Mouse (Mus musculus) liver, embryonic 16.5 days (tissue): ENCODE results near the gene Apopt1. TPM values are rescaled to one million over a fixed set of nuclear protein-coding genes. Genes with fewer than 3 reads are reported as not detected.
"Not testable (repeated sequence)": the region's sequence is repeated elsewhere in the genome, so short reads cannot be mapped to it uniquely, and the experiment has no call there.

Experiments
- ATAC-seq: fragments of 200-750 bp; cut with Nextera tagmentation; 2 replicates; pipeline ENCODE4 v1.8.0; 2017; ENCODE audit warnings: low read depth, mild to moderate bottlenecking, moderate number of reproducible peaks, moderate library complexity
- H3K27ac ChIP-seq: fragments of 300-500 bp; sonication (generic); 2 replicates; pipeline ENCODE4 v1.5.1; 2014; ENCODE audit warnings: mild to moderate bottlenecking, low read length
- H3K27me3 ChIP-seq: fragments of 300-500 bp; sonication (generic); 2 replicates; pipeline ENCODE4 v1.6.1; 2014; ENCODE audit warnings: low read depth, low read length, mixed read lengths; ENCODE audit not compliant: control insufficient read depth, insufficient read depth
- H3K36me3 ChIP-seq: fragments of 300-500 bp; sonication (generic); 2 replicates; pipeline ENCODE4 v1.6.1; 2014; ENCODE audit warnings: mild to moderate bottlenecking; ENCODE audit not compliant: control insufficient read depth, insufficient read depth
- H3K4me1 ChIP-seq: fragments of 300-500 bp; sonication (generic); 2 replicates; pipeline ENCODE4 v1.6.1; 2014; ENCODE audit warnings: low read depth, low read length, mixed read lengths; ENCODE audit not compliant: control insufficient read depth
- H3K4me2 ChIP-seq: fragments of 300-500 bp; sonication (generic); 2 replicates; pipeline ENCODE4 v1.6.1; 2014; ENCODE audit warnings: low read depth, low read length, mixed read lengths
- H3K4me3 ChIP-seq: fragments of 300-500 bp; sonication (generic); 2 replicates; pipeline ENCODE4 v1.5.1; 2014; ENCODE audit warnings: low read depth, mild to moderate bottlenecking, low read length
- H3K9ac ChIP-seq: fragments of 300-500 bp; sonication (generic); 2 replicates; pipeline ENCODE4 v1.6.1; 2014; ENCODE audit warnings: low read depth, low read length
- H3K9me3 ChIP-seq: fragments of 300-500 bp; sonication (generic); replicated peaks from 2 replicates; pipeline ENCODE4 v1.6.1; 2016; ENCODE audit warnings: low read length; ENCODE audit not compliant: control insufficient read depth
- WGBS: fragments of 180-500 bp; shearing (Covaris S2); extraction: QIAGEN DNeasy Blood & Tissue Kit; methylation state at CpG from one replicate; pipeline ENCODE4 v1.1.7; 2014; ENCODE audit not compliant: insufficient replicate concordance; 5-methylcytosine and 5-hydroxymethylcytosine counted together
- polyA plus RNA-seq: library from polyadenylated mRNA; unstranded; fragments of >200 nt; fragmentation: Nextera tagmentation; extraction: Ambion mirVana; gene quantifications from 2 replicates; pipeline ENCODE4 v1.2.1, GENCODE M21; 2015

The Apopt1 gene
- polyA plus RNA-seq, 1 experiment from 2014 or later = 17.5 TPM

DNA sequence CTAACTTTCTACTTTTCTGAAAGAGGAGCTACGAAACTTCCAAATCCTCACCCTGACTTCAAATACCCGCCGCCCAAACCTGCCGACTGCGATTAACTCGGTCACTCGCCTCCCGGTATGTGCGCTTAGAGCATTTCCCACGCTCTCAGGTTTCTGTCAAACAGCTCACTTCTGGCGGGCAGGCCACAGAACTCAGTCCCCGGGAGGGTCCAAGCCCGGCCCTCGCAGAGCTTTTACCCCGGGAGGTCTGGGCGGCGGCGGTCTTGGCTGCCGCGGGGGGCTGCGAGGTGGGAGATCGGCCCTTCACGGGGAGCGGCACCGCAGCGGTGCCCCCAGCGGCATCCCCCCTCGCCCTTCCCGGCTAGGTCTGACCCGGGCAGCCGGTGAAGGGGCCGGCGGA, 585 bp upstream of the Apopt1 start:
- WGBS = under 1% methylated on average over 33 of the region's 33 CpGs
- Histone ChIP-seq H3K9ac (peak overlapping the region; percentile 86), H3K27ac (peak overlapping the region; percentile 60), H3K4me3 (peak overlapping the region; percentile 89), H3K9me3 (no peaks in the 10 kb centered on the region), H3K36me3 (peaks cover 23% of the 10 kb centered on the region), H3K27me3 (no peaks in the 10 kb centered on the region), H3K4me1 (peaks cover 11% of the 10 kb centered on the region), H3K4me2 (peak overlapping the region; percentile 85)
- peak; percentile 9; the same call in 1 of the 2 replicates for ATAC-seq

DNA sequence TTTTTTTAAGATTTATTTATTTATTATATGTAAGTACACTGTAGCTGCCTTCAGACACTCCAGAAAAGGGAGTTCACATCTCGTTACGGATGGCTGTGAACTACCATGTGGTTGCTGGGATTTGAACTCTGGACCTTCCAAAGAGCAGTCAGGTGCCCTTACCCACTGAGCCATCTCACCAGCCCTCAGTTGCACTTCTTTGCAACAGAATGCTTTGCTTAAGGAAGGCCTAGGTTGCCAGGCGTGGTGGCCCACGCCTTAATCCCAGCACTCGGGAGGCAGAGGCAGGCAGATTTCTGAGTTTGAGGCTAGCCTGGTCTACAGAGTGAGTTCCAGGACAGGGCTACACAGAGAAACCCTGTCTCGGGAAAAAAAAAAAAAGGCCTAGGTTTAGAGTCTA, 819 bp downstream of the Apopt1 start:
- H3K4me2 ChIP-seq = peak overlapping the region; percentile 85
- WGBS = 56% methylated on average over 6 of the region's 6 CpGs
- not testable (repeated sequence) for H3K27me3 ChIP-seq, H3K9me3 ChIP-seq, H3K9ac ChIP-seq, H3K27ac ChIP-seq, ATAC-seq
- peaks cover 21% of the 10 kb centered on the region for H3K36me3 ChIP-seq
- H3K4me1 ChIP-seq = peaks cover 11% of the 10 kb centered on the region
- peak overlapping the region; percentile 89 for H3K4me3 ChIP-seq

DNA sequence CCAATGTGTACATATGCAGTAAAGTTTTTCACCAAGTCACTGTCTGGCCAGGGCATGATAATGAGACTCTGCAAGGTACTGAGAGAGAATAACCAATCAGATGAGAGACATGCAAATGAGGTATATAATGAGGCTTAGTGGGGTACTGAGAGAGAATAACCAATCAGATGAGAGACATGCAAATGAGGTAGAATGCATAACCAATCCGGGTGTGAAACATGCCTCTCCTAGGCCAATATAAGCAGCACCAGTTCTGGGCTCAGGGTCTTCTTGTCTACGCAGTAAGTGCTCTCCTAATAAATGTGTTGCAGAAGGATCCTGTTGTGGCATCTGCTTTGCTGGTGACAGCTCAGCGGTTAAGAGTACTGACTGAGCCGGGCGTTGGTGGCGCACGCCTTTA, 3.4 kb downstream of the Apopt1 start:
- ATAC-seq = no peak
- 90% methylated on average over 7 of the region's 7 CpGs for WGBS

DNA sequence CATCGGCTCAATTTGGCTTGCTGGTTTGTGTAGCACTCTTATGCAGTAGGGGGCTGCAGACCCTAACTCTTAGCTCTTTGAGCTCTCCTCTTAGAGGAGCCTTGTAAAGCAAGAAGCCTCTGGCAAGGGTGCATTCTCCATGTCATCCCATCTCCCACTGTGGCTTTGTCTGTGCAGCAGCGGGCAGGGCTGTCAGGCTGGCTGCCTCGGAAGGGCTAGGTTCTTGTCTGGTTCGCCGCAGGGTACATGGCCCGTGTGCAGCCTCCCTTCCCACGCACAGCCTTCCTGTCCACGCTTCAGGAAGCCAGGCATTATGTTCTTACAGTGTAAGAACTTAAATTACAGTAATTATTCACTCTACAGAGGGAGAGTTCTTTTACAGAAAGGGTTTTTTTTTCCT, 5.6 kb downstream of the Apopt1 start:
- Histone ChIP-seq H3K36me3 (peaks cover 2% of the 10 kb centered on the region; the same call in 1 of the 2 replicates), H3K9ac (no peak overlapping the region), H3K27me3 (no peaks in the 10 kb centered on the region), H3K4me3 (no peak overlapping the region), H3K4me1 (peaks cover 3% of the 10 kb centered on the region), H3K27ac (no peak overlapping the region), H3K4me2 (no peak overlapping the region), H3K9me3 (no peaks in the 10 kb centered on the region)
- WGBS = 60% methylated on average over 8 of the region's 8 CpGs
- no peak for ATAC-seq

More for the DNA sequence above, 3.4 kb downstream of the Apopt1 start:
- H3K9ac ChIP-seq = no peak overlapping the region
- peaks cover 10% of the 10 kb centered on the region for H3K4me1 ChIP-seq
- no peaks in the 10 kb centered on the region for H3K36me3 ChIP-seq
- H3K27ac ChIP-seq = no peak overlapping the region
- no peak overlapping the region for H3K4me3 ChIP-seq
- H3K4me2 ChIP-seq = no peak overlapping the region
- no peaks in the 10 kb centered on the region for H3K27me3 ChIP-seq
- H3K9me3 ChIP-seq = no peaks in the 10 kb centered on the region

DNA sequence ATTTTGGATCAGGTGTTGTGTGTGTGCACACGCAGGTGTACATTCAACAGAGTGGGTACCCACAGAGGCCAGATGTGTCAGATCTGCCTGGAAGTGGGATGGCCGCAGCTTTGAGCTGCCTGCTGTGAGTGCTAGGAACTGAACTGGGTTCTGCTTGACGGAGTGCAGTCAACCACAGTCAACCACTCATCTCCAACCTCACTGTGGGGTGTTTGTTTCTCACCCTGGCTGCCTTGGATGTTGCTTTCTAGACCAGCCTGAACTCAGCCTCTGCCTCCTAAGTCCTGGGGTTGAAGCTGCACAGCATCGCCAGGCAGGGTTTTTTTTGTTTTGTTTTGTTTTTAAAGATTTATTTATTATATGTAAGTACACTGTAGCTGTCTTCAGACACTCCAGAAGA, 7.2 kb downstream of the Apopt1 start:
- no peaks in the 10 kb centered on the region for H3K27me3 ChIP-seq
- H3K9ac ChIP-seq = no peak overlapping the region
- WGBS = 73% methylated on average over 4 of the region's 4 CpGs
- H3K27ac ChIP-seq = no peak overlapping the region
- H3K4me2 ChIP-seq = no peak overlapping the region
- no peaks in the 10 kb centered on the region; the same call in 1 of the 2 replicates for H3K4me1 ChIP-seq
- H3K9me3 ChIP-seq = no peaks in the 10 kb centered on the region
- H3K4me3 ChIP-seq = no peak overlapping the region
- ATAC-seq = no peak
- H3K36me3 ChIP-seq = peaks cover 4% of the 10 kb centered on the region; the same call in 1 of the 2 replicates

DNA sequence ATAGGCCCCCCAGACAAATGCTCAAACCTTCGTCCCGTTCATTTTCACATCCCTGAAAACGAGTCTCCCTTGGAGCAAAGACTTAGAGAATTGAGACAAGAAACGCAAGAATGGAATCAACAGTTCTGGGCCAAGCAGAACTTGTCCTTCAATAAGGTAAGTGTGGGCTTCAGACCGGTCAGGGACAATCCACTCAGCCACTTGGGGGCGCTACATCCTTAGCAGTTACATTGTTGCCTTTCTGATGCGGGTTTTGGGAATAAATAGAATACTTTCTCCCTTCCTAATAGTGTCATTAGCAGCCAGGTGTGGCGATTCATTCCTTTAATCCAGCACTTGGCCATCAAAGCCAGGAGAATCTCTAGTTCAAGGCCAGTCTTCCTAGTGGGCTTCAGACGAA, 9.6 kb downstream of the Apopt1 start:
- Histone ChIP-seq H3K36me3 (peaks cover 4% of the 10 kb centered on the region; the same call in 1 of the 2 replicates), H3K4me3 (no peak overlapping the region), H3K9ac (no peak overlapping the region), H3K4me2 (no peak overlapping the region), H3K27me3 (no peaks in the 10 kb centered on the region), H3K4me1 (no peaks in the 10 kb centered on the region; the same call in 1 of the 2 replicates), H3K27ac (no peak overlapping the region), H3K9me3 (no peaks in the 10 kb centered on the region)
- ATAC-seq = no peak
- 61% methylated on average over 9 of the region's 9 CpGs for WGBS

DNA sequence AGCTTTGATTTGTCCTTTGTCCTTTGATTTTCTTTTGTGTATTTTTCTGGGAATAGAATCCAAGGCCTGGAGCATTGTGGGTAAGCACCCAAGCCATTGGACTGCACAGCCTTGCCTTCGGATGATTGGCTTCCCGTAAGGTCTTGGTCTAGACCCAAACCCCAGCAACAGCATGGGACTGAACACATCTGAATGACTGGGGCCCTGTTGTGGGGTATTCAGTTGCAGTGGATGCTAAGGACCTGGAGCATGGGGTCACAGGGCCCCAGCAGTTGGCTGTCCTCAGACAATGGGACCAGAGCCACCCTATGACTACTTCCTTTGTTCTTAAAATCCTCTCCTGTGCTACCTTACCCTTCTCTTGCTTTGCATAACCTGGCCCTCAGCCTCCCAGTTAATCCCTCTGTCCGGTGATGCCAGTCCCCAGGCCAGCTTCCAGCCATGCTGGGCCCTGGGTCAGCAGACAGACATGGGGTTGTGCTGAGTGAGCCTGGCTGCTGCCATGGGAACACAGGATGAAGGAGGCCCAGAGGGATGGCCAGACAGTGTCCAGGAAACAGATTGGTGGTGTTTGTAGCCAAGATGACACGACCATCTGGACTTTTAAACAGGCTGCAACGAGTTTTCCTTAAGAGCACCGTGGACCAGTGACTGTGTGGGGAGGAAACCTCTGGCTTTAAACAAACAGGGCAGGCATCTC, 11.7 kb downstream of the Apopt1 start:
- H3K36me3 ChIP-seq = peaks cover 4% of the 10 kb centered on the region; the same call in 1 of the 2 replicates
- no peak overlapping the region for H3K9ac ChIP-seq
- H3K27me3 ChIP-seq = no peaks in the 10 kb centered on the region
- H3K4me3 ChIP-seq = no peak overlapping the region
- no peak overlapping the region for H3K27ac ChIP-seq
- H3K4me1 ChIP-seq = no peaks in the 10 kb centered on the region; the same call in 1 of the 2 replicates
- 64% methylated on average over 6 of the region's 6 CpGs for WGBS
- no peak for ATAC-seq
- H3K4me2 ChIP-seq = no peak overlapping the region
- no peaks in the 10 kb centered on the region for H3K9me3 ChIP-seq

DNA sequence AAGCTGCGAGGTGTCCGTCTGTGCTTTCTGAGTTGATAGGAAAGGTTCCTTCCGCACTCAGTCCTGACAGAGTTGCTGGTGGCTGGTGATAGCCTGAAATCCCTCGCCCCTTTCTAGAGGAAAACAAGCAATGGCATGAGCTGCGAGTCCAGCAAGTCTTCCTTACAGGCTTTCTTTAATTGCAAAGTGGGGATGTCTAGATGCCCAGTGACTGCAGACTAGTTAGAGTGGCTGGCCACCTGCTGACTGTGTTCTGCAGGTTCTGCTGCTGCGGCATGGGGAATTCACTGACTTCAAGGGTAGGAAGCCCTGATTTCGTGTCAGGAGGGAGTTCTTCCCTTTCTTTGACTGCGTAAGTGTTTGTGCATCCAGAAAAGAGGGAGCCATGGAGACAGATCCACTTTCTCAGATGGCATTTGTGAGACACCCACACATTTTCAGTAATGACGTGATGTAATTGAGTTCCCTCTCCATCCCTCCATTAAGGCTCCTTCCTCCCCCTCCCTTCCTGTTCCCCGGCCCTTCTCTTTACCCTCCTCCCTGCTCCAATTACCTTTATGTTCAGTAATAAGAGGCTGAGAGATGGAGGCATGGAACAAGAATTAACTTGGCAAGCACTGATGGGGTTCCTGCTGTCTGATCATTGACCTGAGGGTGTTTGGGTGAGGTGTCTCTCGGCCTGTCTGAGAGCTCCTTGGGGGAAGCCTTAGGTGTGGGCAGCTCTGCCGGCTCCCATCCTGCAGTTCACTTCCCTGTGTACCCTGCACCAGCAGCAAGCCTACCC, 12.5 kb downstream of the Apopt1 start:
- Histone ChIP-seq H3K9me3 (no peaks in the 10 kb centered on the region), H3K36me3 (peaks cover 4% of the 10 kb centered on the region; the same call in 1 of the 2 replicates), H3K27me3 (no peaks in the 10 kb centered on the region), H3K9ac (no peak overlapping the region), H3K4me3 (no peak overlapping the region), H3K4me1 (no peaks in the 10 kb centered on the region; the same call in 1 of the 2 replicates), H3K4me2 (no peak overlapping the region), H3K27ac (no peak overlapping the region)
- ATAC-seq = no peak
- WGBS = 68% methylated on average over 12 of the region's 12 CpGs

DNA sequence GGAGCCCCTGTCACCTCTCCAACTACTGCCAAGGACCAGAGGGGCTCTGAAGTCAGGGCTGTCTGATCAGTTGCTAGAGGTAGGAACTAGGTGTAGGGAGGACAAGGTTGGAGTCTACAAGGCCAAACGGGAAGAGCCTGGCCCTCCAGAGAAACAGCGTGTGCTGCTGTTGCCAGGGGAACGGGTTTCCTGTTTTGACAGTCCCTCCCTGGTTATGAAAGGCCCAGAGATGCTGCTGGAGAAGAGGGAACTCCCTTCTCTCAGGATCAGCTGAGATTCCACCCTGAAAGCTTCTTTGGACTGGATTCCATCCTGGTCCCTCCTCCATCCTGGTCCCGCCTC, 13.0 kb downstream of the Apopt1 start:
- Histone ChIP-seq H3K9me3 (no peaks in the 10 kb centered on the region), H3K9ac (no peak overlapping the region), H3K4me1 (no peaks in the 10 kb centered on the region; the same call in 1 of the 2 replicates), H3K27ac (no peak overlapping the region), H3K4me3 (no peak overlapping the region), H3K27me3 (no peaks in the 10 kb centered on the region), H3K36me3 (peaks cover 4% of the 10 kb centered on the region; the same call in 1 of the 2 replicates), H3K4me2 (no peak overlapping the region)
- ATAC-seq = no peak
- WGBS = 42% methylated on average over 4 of the region's 4 CpGs
